Mouse (Mus musculus) E14TG2a.4 (cell line): Measurements from ENCODE around the gene Fam69a.

ENCODE experiments used
- CTCF ChIP-seq: conservative IDR thresholded peaks from 2 replicates; pipeline ENCODE4 v1.5.1; 2014; ENCODE audit warnings: low read length
- NANOG ChIP-seq: IDR thresholded peaks from 2 replicates; pipeline ENCODE4 v1.6.1; 2014; ENCODE audit warnings: borderline replicate concordance, low read length, mixed read lengths

DNA sequence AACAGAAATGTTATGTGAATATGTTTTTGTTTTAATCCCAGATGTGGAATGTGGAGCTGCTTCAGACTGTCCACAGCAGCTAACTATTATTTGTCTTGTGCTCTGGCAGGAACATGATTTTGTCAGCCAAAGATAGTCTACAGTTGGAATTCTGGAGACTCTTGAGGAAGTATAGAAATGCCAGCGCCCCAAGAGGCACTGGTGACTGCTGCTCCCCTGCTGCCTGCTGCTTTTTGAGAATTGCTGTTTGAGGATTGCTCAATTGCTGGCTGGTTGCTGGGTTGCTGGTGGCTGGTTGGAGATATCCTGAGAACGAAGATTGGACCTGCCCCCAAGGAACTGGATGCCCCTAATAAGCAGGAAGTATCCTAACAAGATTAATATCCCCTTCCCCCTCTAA is 22.8 kb upstream of the Fam69a start:
- TF ChIP-seq CTCF = no peak
- no peak for TF ChIP-seq NANOG
